Mouse (Mus musculus): ENCODE measurements around the gene Eml5.

GRCm38 (mm10) chr12:98932441-98932840 lies 31.2 kb upstream of the Eml5 start:
- TF ChIP-seq HCFC1 (IDR thresholded peaks at IDR 0.05; ENCODE audit: borderline replicate concordance, insufficient read depth, low read length), result no peak
- no peak for TF ChIP-seq MAFK (IDR thresholded peaks at IDR 0.05; ENCODE audit: insufficient read depth, low read depth, low read length)

Measured in ES-E14 (cell line).